30 mouse cellular contexts compared by ENCODE assay signal in genomic region chr3:141197308-141197861, GRCm38 (mm10). TPM values are rescaled to one million over a fixed set of nuclear protein-coding genes. Genes with fewer than 3 reads are reported as not detected.
A peak's percentile ranks its signal among the peaks of the same experiment; 100 is the strongest.
DNase-seq lines count a peak whose midpoint lies in the region; ATAC-seq lines count a peak whose summit lies in the region.
"Had no signal": no experiment of that assay in that cellular context is flagged by ENCODE, and none has a peak within 500 bp of the region (broad histone marks: within the 10 kb centered on the region; RNA-seq: fewer than 3 reads in every experiment).

No protein-coding gene starts in this region.

- no peak overlapping the region for H3K9ac ChIP-seq in hindbrain, embryonic 12.5 days
- no peak overlapping the region for H3K9ac ChIP-seq in hindbrain, embryonic 14.5 days
- no peak overlapping the region for H3K9ac ChIP-seq in midbrain, embryonic 14.5 days (replicated peaks; ENCODE audit: low read length)
- H3K9ac ChIP-seq in forebrain, embryonic 12.5 days: no peak overlapping the region

- H3K4me1 ChIP-seq in hindbrain, embryonic 12.5 days: no peaks in the 10 kb centered on the region
- H3K4me1 ChIP-seq in hindbrain, embryonic 14.5 days (replicated peaks; ENCODE audit: control insufficient read depth, insufficient read depth, low read length): no peaks in the 10 kb centered on the region
- 0 out of 2 replicates have a peak, but pooled peaks cover 2% of the 10 kb centered on the region for H3K4me1 ChIP-seq in midbrain, embryonic 14.5 days (ENCODE audit: control insufficient read depth, insufficient read depth, low read length)
- H3K4me1 ChIP-seq in midbrain, embryonic 10.5 days: no peaks in the 10 kb centered on the region
- peaks cover 4% of the 10 kb centered on the region for H3K4me1 ChIP-seq in forebrain, embryonic 12.5 days

- H3K4me3 ChIP-seq in hindbrain, embryonic 12.5 days: no peak overlapping the region
- H3K4me3 ChIP-seq in hindbrain, embryonic 14.5 days (replicated peaks; ENCODE audit: low read length): no peak overlapping the region
- no peak overlapping the region for H3K4me3 ChIP-seq in midbrain, embryonic 14.5 days (replicated peaks; ENCODE audit: low read depth, low read length)
- H3K4me3 ChIP-seq in midbrain, embryonic 10.5 days: no peak overlapping the region
- H3K4me3 ChIP-seq in forebrain, embryonic 12.5 days (replicated peaks): no peak overlapping the region
- H3K4me3 ChIP-seq: myocyte had no signal

- peak; percentile 66 for ATAC-seq in hindbrain, embryonic 12.5 days (ENCODE audit: low FRiP score)
- ATAC-seq in hindbrain, embryonic 14.5 days (ENCODE audit: low FRiP score): no peak
- peak; percentile 31; the same call in 1 of the 2 replicates for ATAC-seq in midbrain, embryonic 14.5 days (ENCODE audit: low FRiP score, low TSS enrichment)
- ATAC-seq in forebrain, embryonic 12.5 days (ENCODE audit: low FRiP score): peak; percentile 90
- ATAC-seq: CD4-positive, CD25-positive, alpha-beta regulatory T cell, adult 4 months; inflammation-experienced regulatory T-cells, adult 6 months had no signal

- no peaks in the 10 kb centered on the region for H3K36me3 ChIP-seq in hindbrain, embryonic 12.5 days
- H3K36me3 ChIP-seq in hindbrain, embryonic 14.5 days (replicated peaks; ENCODE audit: control insufficient read depth, insufficient read depth): no peaks in the 10 kb centered on the region
- no peaks in the 10 kb centered on the region for H3K36me3 ChIP-seq in midbrain, embryonic 14.5 days (ENCODE audit: control insufficient read depth, insufficient read depth, low read length)
- H3K36me3 ChIP-seq in midbrain, embryonic 10.5 days: no peaks in the 10 kb centered on the region
- H3K36me3 ChIP-seq in forebrain, embryonic 12.5 days (replicated peaks): no peaks in the 10 kb centered on the region

- WGBS in hindbrain, embryonic 12.5 days: 61% methylated on average over 4 of the region's 4 CpGs
- 52% methylated on average over 4 of the region's 4 CpGs for WGBS in hindbrain, embryonic 14.5 days
- 66% methylated on average over 4 of the region's 4 CpGs for WGBS in midbrain, embryonic 14.5 days
- WGBS in midbrain, embryonic 10.5 days: 81% methylated on average over 4 of the region's 4 CpGs
- 23% methylated on average over 4 of the region's 4 CpGs for WGBS in forebrain, embryonic 12.5 days

- H3K27ac ChIP-seq in hindbrain, embryonic 12.5 days: no peak overlapping the region
- no peak overlapping the region for H3K27ac ChIP-seq in hindbrain, embryonic 14.5 days
- H3K27ac ChIP-seq in midbrain, embryonic 14.5 days (replicated peaks; ENCODE audit: low read depth, low read length): no peak overlapping the region
- no peak overlapping the region for H3K27ac ChIP-seq in midbrain, embryonic 10.5 days (replicated peaks)
- H3K27ac ChIP-seq in forebrain, embryonic 12.5 days: no peak overlapping the region
- H3K27ac ChIP-seq: kidney, postnatal 0 days had no signal

- DNase-seq in hindbrain, embryonic 14.5 days (ENCODE audit: low spot score): no peak
- DNase-seq in midbrain, embryonic 14.5 days: no peak
- DNase-seq in midbrain, embryonic 10.5 days (ENCODE audit: low spot score): no peak
- DNase-seq in retina, embryonic 14.5 days (ENCODE audit: low spot score): peak; percentile 64
- DNase-seq in heart, postnatal 4 days: no peak
- DNase-seq: adrenal gland, postnatal 14 days; cerebellum, adult 9-10 months; gastrocnemius, postnatal 25 days; heart, adult 18-20 months; heart, postnatal 36 days; kidney, adult 18-20 months; lung, postnatal 4 days; right cerebral cortex, postnatal 4 days; thymus, postnatal 14 days had no signal

- no peak overlapping the region for H3K4me2 ChIP-seq in hindbrain, embryonic 12.5 days (replicated peaks)
- no peak overlapping the region for H3K4me2 ChIP-seq in hindbrain, embryonic 14.5 days (replicated peaks)
- H3K4me2 ChIP-seq in midbrain, embryonic 14.5 days (ENCODE audit: low read length): no peak overlapping the region
- no peak overlapping the region for H3K4me2 ChIP-seq in forebrain, embryonic 12.5 days

- H3K27me3 ChIP-seq in hindbrain, embryonic 12.5 days: no peaks in the 10 kb centered on the region
- no peaks in the 10 kb centered on the region for H3K27me3 ChIP-seq in hindbrain, embryonic 14.5 days (ENCODE audit: control insufficient read depth, insufficient read depth, low read length)
- H3K27me3 ChIP-seq in midbrain, embryonic 14.5 days (ENCODE audit: control insufficient read depth, insufficient read depth, low read length): no peaks in the 10 kb centered on the region
- H3K27me3 ChIP-seq in midbrain, embryonic 10.5 days (ENCODE audit: low read depth, poor library complexity, severe bottlenecking): no peaks in the 10 kb centered on the region
- peaks cover 6% of the 10 kb centered on the region for H3K27me3 ChIP-seq in forebrain, embryonic 12.5 days

- H3K9me3 ChIP-seq in hindbrain, embryonic 12.5 days (replicated peaks): no peaks in the 10 kb centered on the region
- H3K9me3 ChIP-seq in hindbrain, embryonic 14.5 days (ENCODE audit: control insufficient read depth, low read length): no peaks in the 10 kb centered on the region
- H3K9me3 ChIP-seq in midbrain, embryonic 14.5 days (ENCODE audit: control insufficient read depth, low read length): no peaks in the 10 kb centered on the region
- H3K9me3 ChIP-seq in midbrain, embryonic 10.5 days (replicated peaks): no peaks in the 10 kb centered on the region
- no peaks in the 10 kb centered on the region for H3K9me3 ChIP-seq in forebrain, embryonic 12.5 days

RNA-seq across cellular contexts. Expression of gene Pdha2, which starts 14.8 kb away (rescaled TPM):
- not detected in 2 replicates for polyA plus RNA-seq in hindbrain, embryonic 12.5 days (2016; fragmentation: Nextera tagmentation; extraction: Ambion mirVana)
- not detected in 2 replicates for polyA plus RNA-seq in hindbrain, embryonic 14.5 days (2014; fragmentation: Nextera tagmentation; extraction: Ambion mirVana)
- not detected in 2 replicates for polyA plus RNA-seq in midbrain, embryonic 14.5 days (2014; fragmentation: Nextera tagmentation; extraction: Ambion mirVana)
- polyA plus RNA-seq in midbrain, embryonic 10.5 days (2016; fragmentation: Nextera tagmentation; extraction: Ambion mirVana): not detected in 2 replicates
- polyA plus RNA-seq in forebrain, embryonic 12.5 days (2016; fragmentation: Nextera tagmentation; extraction: Ambion mirVana): not detected in 2 replicates
- not detected for total RNA-seq in heart, postnatal 4 days (2021)
- total RNA-seq: adrenal gland, postnatal 14 days; gastrocnemius, postnatal 25 days; heart, adult 18-20 months; heart, postnatal 36 days; layer of hippocampus, postnatal 10 days; left cerebral cortex, adult 8-10 months; liver, adult 2 months; megakaryocyte-erythroid progenitor cell, adult 5-6 weeks had no signal
- polyA plus RNA-seq: CD4-positive, CD25-positive, alpha-beta regulatory T cell, adult 4 months; heart, embryonic 14.5 days; inflammation-experienced regulatory T-cells, adult 6 months; kidney, postnatal 0 days; large intestine, adult 2 months; limb, embryonic 11.5 days; liver, adult 2 months; liver, embryonic 16.5 days; lung, embryonic 16.5 days; myocyte; stomach, embryonic 14.5 days had no signal
